Mouse (Mus musculus) liver, adult 10 weeks (tissue): ENCODE data around the gene Lce3e. TPM values are rescaled to one million over a fixed set of nuclear protein-coding genes. Genes with fewer than 3 reads are reported as not detected.

Experiments used
- polyA plus RNA-seq: library from polyadenylated mRNA; stranded (reverse); fragments of 350-450 nt; fragmentation: Illumina TruSeq; extraction: RNeasy Lipid Tissue Mini Kit (QIAGEN cat#74804); gene quantifications from one replicate; pipeline ENCODE4 v1.2.3, GENCODE M21; 2014; ENCODE audit warnings: low read depth, low replicate concordance

Gene Lce3e
- not detected for polyA plus RNA-seq

GRCm38 (mm10) chr3:92966761-92967160 lies at the start of gene Lce3e:
Gene Lce3e, plus strand, starts transcription at chr3:92967061.

GRCm38 (mm10) chr3:92926130-92926529 lies 40.7 kb upstream of the Lce3e start, which contains the start of gene Lce3a:
Gene Lce3a, minus strand, starts transcription at chr3:92926230.

GRCm38 (mm10) chr3:92932679-92933078 lies 34.2 kb upstream of the Lce3e start, which contains the start of gene Lce3b:
Gene Lce3b, plus strand, starts transcription at chr3:92932979.

GRCm38 (mm10) chr3:92944186-92944585 lies 22.7 kb upstream of the Lce3e start, which contains the start of gene Lce3c:
Gene Lce3c, plus strand, starts transcription at chr3:92944486.

GRCm38 (mm10) chr3:92957090-92957489 lies 9.8 kb upstream of the Lce3e start, which contains the start of gene Lce3d:
Gene Lce3d, plus strand, starts transcription at chr3:92957390.

GRCm38 (mm10) chr3:92991926-92992325 lies 25.1 kb downstream of the Lce3e start, which contains the start of gene Lce3f:
Gene Lce3f, plus strand, starts transcription at chr3:92992226.

GRCm38 (mm10) chr3:93015460-93016104 lies 48.7 kb downstream of the Lce3e start, which contains the start of gene Crct1:
Gene Crct1, minus strand, starts transcription at chr3:93015687.

Other genes starting within 250 kb of the Lce3e start
- not detected for gene Lce1f, start 246.7 kb upstream of the Lce3e start, polyA plus RNA-seq
- gene Gm38119, start 228.0 kb upstream of the Lce3e start, polyA plus RNA-seq, result not detected
- gene Lce1g, start 214.7 kb upstream of the Lce3e start, polyA plus RNA-seq, result not detected
- not detected for gene Lce1h, start 202.0 kb upstream of the Lce3e start, polyA plus RNA-seq
- not detected for gene Lce1i, start 188.2 kb upstream of the Lce3e start, polyA plus RNA-seq
- not detected for gene Lce1j, start 176.5 kb upstream of the Lce3e start, polyA plus RNA-seq
- gene Lce1k, start 159.2 kb upstream of the Lce3e start, polyA plus RNA-seq, result not detected
- not detected for gene Kprp, start 139.8 kb upstream of the Lce3e start, polyA plus RNA-seq
- gene Lce1l, start 115.8 kb upstream of the Lce3e start, polyA plus RNA-seq, result not detected
- gene 2310050C09Rik, start 96.8 kb upstream of the Lce3e start, polyA plus RNA-seq, result not detected
- not detected for gene Lce3a, start 40.8 kb upstream of the Lce3e start, polyA plus RNA-seq
- not detected for gene Lce3b, start 34.1 kb upstream of the Lce3e start, polyA plus RNA-seq
- not detected for gene Lce3c, start 22.6 kb upstream of the Lce3e start, polyA plus RNA-seq
- gene Lce3d, start 9.7 kb upstream of the Lce3e start, polyA plus RNA-seq, result not detected
- gene Lce3f, start 25.2 kb downstream of the Lce3e start, polyA plus RNA-seq, result not detected
- gene Crct1, start 48.6 kb downstream of the Lce3e start, polyA plus RNA-seq, result not detected
- not detected for gene Lce1m, start 52.0 kb downstream of the Lce3e start, polyA plus RNA-seq
- gene Gm4858, start 101.8 kb downstream of the Lce3e start, polyA plus RNA-seq, result not detected
- gene Crnn, start 177.7 kb downstream of the Lce3e start, polyA plus RNA-seq, result not detected
- gene Flg2, start 230.2 kb downstream of the Lce3e start, polyA plus RNA-seq, result not detected